ENCODE assay signal across 8 mouse cellular contexts in genomic region chr2:165886482-165886856, GRCm38 (mm10). TPM values are rescaled to one million over a fixed set of nuclear protein-coding genes. Genes with fewer than 3 reads are reported as not detected.
A peak's percentile ranks its signal among the peaks of the same experiment; 100 is the strongest.
DNase-seq lines count a peak whose midpoint lies in the region; ATAC-seq lines count a peak whose summit lies in the region.

No protein-coding gene starts in this region.

- no peaks in the 10 kb centered on the region for H3K9me3 ChIP-seq in heart, embryonic 14.5 days (ENCODE audit: control insufficient read depth, low read length)

- 1% methylated on average over 3 of the region's 3 CpGs for WGBS in heart, embryonic 14.5 days

- DNase-seq in right cerebral cortex, postnatal 4 days = peak; percentile 39
- DNase-seq in right cerebral cortex, postnatal 36 days (ENCODE audit: low spot score in 2 of 2) = no peak
- peak; percentile 80 for DNase-seq in cerebellum, adult 9-11 months
- DNase-seq in kidney, postnatal 14 days = peak; percentile 75
- DNase-seq in neural tube, embryonic 10.5 days (ENCODE audit: extremely low spot score, low spot score) = peak; percentile 63
- no peak for DNase-seq in thymus, postnatal 10 days (ENCODE audit: low spot score in 2 of 2)
- DNase-seq in T-cell, adult 2 months (ENCODE audit: low spot score) = no peak

- H3K4me2 ChIP-seq in heart, embryonic 14.5 days (ENCODE audit: low read length) = peak overlapping the region; percentile 42; the same call in 1 of the 2 replicates

- no peak for ATAC-seq in heart, embryonic 14.5 days (ENCODE audit: insufficient number of reproducible peaks, insufficient read depth, low FRiP score, low read depth)

- peak overlapping the region; percentile 79 for H3K9ac ChIP-seq in heart, embryonic 14.5 days (ENCODE audit: low read length)

- peak overlapping the region; percentile 99 for H3K27ac ChIP-seq in heart, embryonic 14.5 days (replicated peaks in 1 of 2; ENCODE audit: control insufficient read depth in 1 of 2, insufficient read depth in 1 of 2, low read depth in 2 of 2, low read length in 2 of 2)

- H3K4me1 ChIP-seq in heart, embryonic 14.5 days (ENCODE audit: control insufficient read depth in 2 of 2, insufficient read depth in 2 of 2, low read length in 2 of 2) = peaks cover 64 to 81% of the 10 kb centered on the region in 2 experiments

- no peaks in the 10 kb centered on the region for H3K27me3 ChIP-seq in heart, embryonic 14.5 days (ENCODE audit: control insufficient read depth, insufficient read depth, low read length)

- no peak overlapping the region for H3K4me3 ChIP-seq in heart, embryonic 14.5 days (ENCODE audit: control insufficient read depth in 1 of 2, insufficient read depth in 1 of 2, low read depth in 1 of 2, low read length in 2 of 2)

- no peaks in the 10 kb centered on the region for H3K36me3 ChIP-seq in heart, embryonic 14.5 days (ENCODE audit: control insufficient read depth, insufficient read depth, low read length)

RNA-seq across cellular contexts. Expression of gene Zmynd8, which starts 12.3 kb away (rescaled TPM):
- 35.9 and 38.0 TPM in 2 replicates for polyA plus RNA-seq in heart, embryonic 14.5 days (2014; fragmentation: Nextera tagmentation; extraction: Ambion mirVana)

Comparison
In these comparisons a context has a peak if more than half of its experiments do, and no peak if none do; other contexts are left out.
1. DNase-seq: peak in right cerebral cortex, postnatal 4 days (single experiment), cerebellum, adult 9-11 months (single experiment), kidney, postnatal 14 days (single experiment) and neural tube, embryonic 10.5 days (single experiment); none in right cerebral cortex, postnatal 36 days (0 of 2), thymus, postnatal 10 days (0 of 2) and T-cell, adult 2 months (single experiment).